Mouse (Mus musculus) midbrain, embryonic 15.5 days (tissue): ENCODE measurements around the gene Cys1. TPM values are rescaled to one million over a fixed set of nuclear protein-coding genes. Genes with fewer than 3 reads are reported as not detected.

Experiments
- ATAC-seq: fragments of 200-750 bp; cut with Nextera tagmentation; replicated peaks from 2 replicates; pipeline ENCODE4 v1.8.0; 2017; ENCODE audit warnings: moderate TSS enrichment
- H3K27ac ChIP-seq: fragments of 300-500 bp; sonication (generic); 2 replicates; pipeline ENCODE4 v1.5.1; 2015; ENCODE audit warnings: mild to moderate bottlenecking, inconsistent platforms
- H3K27me3 ChIP-seq: fragments of 300-500 bp; sonication (generic); replicated peaks from 2 replicates; pipeline ENCODE4 v1.6.1; 2015; ENCODE audit warnings: inconsistent platforms
- H3K36me3 ChIP-seq: fragments of 300-500 bp; sonication (generic); replicated peaks from 2 replicates; pipeline ENCODE4 v1.6.1; 2015; ENCODE audit warnings: inconsistent platforms
- H3K4me1 ChIP-seq: fragments of 300-500 bp; sonication (generic); 2 replicates; pipeline ENCODE4 v1.6.1; 2015; ENCODE audit warnings: inconsistent platforms
- H3K4me2 ChIP-seq: fragments of 300-500 bp; sonication (generic); 2 replicates; pipeline ENCODE4 v1.6.1; 2015; ENCODE audit warnings: inconsistent platforms, mild to moderate bottlenecking, moderate library complexity
- H3K4me3 ChIP-seq: fragments of 300-500 bp; sonication (generic); 2 replicates; pipeline ENCODE4 v1.5.1; 2015; ENCODE audit warnings: mild to moderate bottlenecking, inconsistent platforms
- H3K9ac ChIP-seq: fragments of 300-500 bp; sonication (generic); 2 replicates; pipeline ENCODE4 v1.6.1; 2015; ENCODE audit warnings: mild to moderate bottlenecking, inconsistent platforms
- H3K9me3 ChIP-seq: fragments of 300-500 bp; sonication (generic); 2 replicates; pipeline ENCODE4 v1.6.1; 2016; ENCODE audit warnings: inconsistent platforms
- WGBS: fragments of 180-500 bp; shearing (Covaris S2); methylation state at CpG from one replicate; pipeline ENCODE4 v1.1.7; 2015; ENCODE audit warnings: mixed read lengths; 5-methylcytosine and 5-hydroxymethylcytosine counted together
- polyA plus RNA-seq: library from polyadenylated mRNA; unstranded; fragments of >200 nt; fragmentation: Nextera tagmentation; extraction: Ambion mirVana; gene quantifications from 2 replicates; pipeline ENCODE4 v1.2.1, GENCODE M21; 2015

Cys1 gene
- polyA plus RNA-seq, 1 experiment from 2014 or later = 1.8 TPM

GRCm38 (mm10) chr12:24634212-24634611 is 47.4 kb downstream of the Cys1 start:
- no peak overlapping the region for H3K9ac ChIP-seq
- no peak overlapping the region for H3K4me3 ChIP-seq
- WGBS = 86% methylated on average over 4 of the region's 4 CpGs
- H3K4me2 ChIP-seq = no peak overlapping the region
- H3K4me1 ChIP-seq = no peaks in the 10 kb centered on the region
- no peaks in the 10 kb centered on the region for H3K36me3 ChIP-seq
- no peak for ATAC-seq
- no peaks in the 10 kb centered on the region for H3K27me3 ChIP-seq
- H3K27ac ChIP-seq = no peak overlapping the region
- no peaks in the 10 kb centered on the region for H3K9me3 ChIP-seq

GRCm38 (mm10) chr12:24633753-24634191 is 47.8 kb downstream of the Cys1 start:
- ATAC-seq = no peak
- H3K27ac ChIP-seq = no peak overlapping the region
- H3K9ac ChIP-seq = no peak overlapping the region
- H3K4me1 ChIP-seq = no peaks in the 10 kb centered on the region
- H3K4me3 ChIP-seq = no peak overlapping the region
- no peaks in the 10 kb centered on the region for H3K9me3 ChIP-seq
- H3K36me3 ChIP-seq = no peaks in the 10 kb centered on the region
- H3K27me3 ChIP-seq = no peaks in the 10 kb centered on the region
- 61% methylated on average over 1 of the region's 1 CpGs for WGBS
- no peak overlapping the region for H3K4me2 ChIP-seq

GRCm38 (mm10) chr12:24632404-24632803 is 49.2 kb downstream of the Cys1 start:
- Histone ChIP-seq H3K36me3 (no peaks in the 10 kb centered on the region), H3K27ac (no peak overlapping the region), H3K9me3 (no peaks in the 10 kb centered on the region), H3K4me1 (no peaks in the 10 kb centered on the region), H3K27me3 (no peaks in the 10 kb centered on the region), H3K9ac (no peak overlapping the region), H3K4me2 (no peak overlapping the region), H3K4me3 (no peak overlapping the region)
- WGBS = 66% methylated on average over 4 of the region's 4 CpGs
- no peak for ATAC-seq

- Histone ChIP-seq H3K27ac (no peak overlapping the region), H3K27me3 (no peaks in the 10 kb centered on the region), H3K4me3 (no peak overlapping the region), H3K9me3 (no peaks in the 10 kb centered on the region), H3K9ac (no peak overlapping the region), H3K4me1 (no peaks in the 10 kb centered on the region), H3K4me2 (no peak overlapping the region), H3K36me3 (no peaks in the 10 kb centered on the region)
- 81% methylated on average over 1 of the region's 1 CpGs for WGBS
- no peak for ATAC-seq
Measured at GRCm38 (mm10) chr12:24630220-24630619, 51.4 kb downstream of the Cys1 start.

- Histone ChIP-seq H3K4me1 (peaks cover 6% of the 10 kb centered on the region), H3K27me3 (no peaks in the 10 kb centered on the region), H3K9me3 (no peaks in the 10 kb centered on the region), H3K9ac (no peak overlapping the region), H3K36me3 (no peaks in the 10 kb centered on the region), H3K4me3 (no peak overlapping the region), H3K27ac (no peak overlapping the region), H3K4me2 (no peak overlapping the region)
- ATAC-seq = no peak
- WGBS = 75% methylated on average over 3 of the region's 3 CpGs
Measured at GRCm38 (mm10) chr12:24627215-24627614, 54.4 kb downstream of the Cys1 start.

GRCm38 (mm10) chr12:24626401-24626800 is 55.2 kb downstream of the Cys1 start:
- Histone ChIP-seq H3K36me3 (no peaks in the 10 kb centered on the region), H3K9me3 (no peaks in the 10 kb centered on the region), H3K27ac (no peak overlapping the region), H3K4me3 (no peak overlapping the region), H3K9ac (no peak overlapping the region), H3K4me1 (peaks cover 6% of the 10 kb centered on the region), H3K4me2 (no peak overlapping the region), H3K27me3 (no peaks in the 10 kb centered on the region)
- no peak for ATAC-seq
- 93% methylated on average over 5 of the region's 5 CpGs for WGBS

- H3K9ac ChIP-seq = no peak overlapping the region
- H3K27me3 ChIP-seq = no peaks in the 10 kb centered on the region
- H3K36me3 ChIP-seq = no peaks in the 10 kb centered on the region
- H3K4me1 ChIP-seq = peaks cover 6% of the 10 kb centered on the region
- H3K9me3 ChIP-seq = no peaks in the 10 kb centered on the region
- H3K4me2 ChIP-seq = no peak overlapping the region
- no peak overlapping the region for H3K27ac ChIP-seq
- no peak overlapping the region for H3K4me3 ChIP-seq
- ATAC-seq = peak; percentile 63; the same call in 1 of the 2 replicates
- 61% methylated on average over 12 of the region's 12 CpGs for WGBS
Measured at GRCm38 (mm10) chr12:24623486-24624251, 57.9 kb downstream of the Cys1 start.

- Histone ChIP-seq H3K4me2 (no peak overlapping the region), H3K27me3 (no peaks in the 10 kb centered on the region), H3K9me3 (no peaks in the 10 kb centered on the region), H3K27ac (no peak overlapping the region), H3K4me3 (no peak overlapping the region), H3K4me1 (peaks cover 6% of the 10 kb centered on the region), H3K9ac (no peak overlapping the region), H3K36me3 (no peaks in the 10 kb centered on the region)
- WGBS = 91% methylated on average over 4 of the region's 4 CpGs
- no peak for ATAC-seq
Measured at GRCm38 (mm10) chr12:24619436-24619835, 62.2 kb downstream of the Cys1 start.

Other genes with a start within 250 kb of the Cys1 start
- gene Taf1b, start 183.5 kb downstream of the Cys1 start, polyA plus RNA-seq = 33.4 and 38.7 TPM in 2 replicates
- gene Grhl1, start 109.5 kb downstream of the Cys1 start, polyA plus RNA-seq = 1.0 and 1.1 TPM in 2 replicates
- 19.2 and 19.9 TPM in 2 replicates for gene Klf11, start 30.5 kb downstream of the Cys1 start, polyA plus RNA-seq
- 46.2 and 48.6 TPM in 2 replicates for gene Rrm2, start 26.4 kb upstream of the Cys1 start, polyA plus RNA-seq
- 68.6 and 71.5 TPM in 2 replicates for gene Mboat2, start 149.1 kb upstream of the Cys1 start, polyA plus RNA-seq